Mouse (Mus musculus) liver, adult 10 weeks (tissue): ENCODE results near the gene Crhbp. TPM values are rescaled to one million over a fixed set of nuclear protein-coding genes. Genes with fewer than 3 reads are reported as not detected.

ENCODE experiments used
- polyA plus RNA-seq: library from polyadenylated mRNA; stranded (reverse); fragments of 350-450 nt; fragmentation: Illumina TruSeq; extraction: RNeasy Lipid Tissue Mini Kit (QIAGEN cat#74804); gene quantifications from one replicate; pipeline ENCODE4 v1.2.3, GENCODE M21; 2014; ENCODE audit warnings: low read depth, low replicate concordance

The Crhbp gene
- not detected for polyA plus RNA-seq

GRCm38 (mm10) chr13:95444824-95445223 is at the start of gene Crhbp:
Gene Crhbp, minus strand, starts transcription at chr13:95444924.

GRCm38 (mm10) chr13:95478671-95479413 is 34.1 kb upstream of the Crhbp start, which contains the start of gene S100z:
Gene S100z, minus strand, starts transcription at chr13:95478721.

Other genes starting within 250 kb of the Crhbp start
- 0.64 TPM for gene Pde8b, start 194.6 kb downstream of the Crhbp start, polyA plus RNA-seq
- 2.5 TPM for gene Zbed3, start 121.3 kb downstream of the Crhbp start, polyA plus RNA-seq
- 15.1 TPM for gene Aggf1, start 69.6 kb downstream of the Crhbp start, polyA plus RNA-seq
- not detected for gene S100z, start 33.8 kb upstream of the Crhbp start, polyA plus RNA-seq
- not detected for gene F2rl1, start 80.3 kb upstream of the Crhbp start, polyA plus RNA-seq
- 15.7 TPM for gene F2r, start 173.6 kb upstream of the Crhbp start, polyA plus RNA-seq